ENCODE assay signal across 9 mouse cellular contexts in genomic region chr13:113602882-113603342, GRCm38 (mm10). TPM values are rescaled to one million over a fixed set of nuclear protein-coding genes. Genes with fewer than 3 reads are reported as not detected.
A peak's percentile ranks its signal among the peaks of the same experiment; 100 is the strongest.
DNase-seq lines count a peak whose midpoint lies in the region; ATAC-seq and TF ChIP-seq lines count a peak whose summit lies in the region.
"Had no signal": no experiment of that assay in that cellular context is flagged by ENCODE, and none has a peak within 500 bp of the region (broad histone marks: within the 10 kb centered on the region; RNA-seq: fewer than 3 reads in every experiment).

No protein-coding gene starts in this region.

- TF ChIP-seq EP300 in liver, postnatal 0 days (IDR thresholded peaks at IDR 0.05; ENCODE audit: low read depth), result no peak

- TF ChIP-seq CTCF in liver, postnatal 0 days (IDR thresholded peaks at IDR 0.05; ENCODE audit: low read depth), result no peak

- peak overlapping the region; percentile 65 for H3K27ac ChIP-seq in forebrain, embryonic 10.5 days
- H3K27ac ChIP-seq in forebrain, embryonic 11.5 days (ENCODE audit: low read depth, low read length), result no peak overlapping the region
- H3K27ac ChIP-seq in intestine, embryonic 15.5 days, result peak overlapping the region; percentile 56
- H3K27ac ChIP-seq in liver, postnatal 0 days (ENCODE audit: low read depth), result peak overlapping the region; percentile 87
- H3K27ac ChIP-seq: hindbrain, postnatal 0 days had no signal

- no peak for ATAC-seq in forebrain, embryonic 11.5 days (replicated peaks; ENCODE audit: low FRiP score)
- peak; percentile 91 for ATAC-seq in intestine, embryonic 15.5 days
- ATAC-seq in liver, postnatal 0 days, result peak; percentile 72

- H3K27me3 ChIP-seq in forebrain, embryonic 10.5 days (ENCODE audit: poor library complexity, severe bottlenecking), result no peaks in the 10 kb centered on the region
- no peaks in the 10 kb centered on the region for H3K27me3 ChIP-seq in forebrain, embryonic 11.5 days (ENCODE audit: control insufficient read depth, insufficient read depth, low read length)
- no peaks in the 10 kb centered on the region for H3K27me3 ChIP-seq in intestine, embryonic 15.5 days (replicated peaks)
- no peaks in the 10 kb centered on the region for H3K27me3 ChIP-seq in liver, postnatal 0 days (ENCODE audit: insufficient read depth, low read length)

- H3K4me3 ChIP-seq in forebrain, embryonic 10.5 days, result no peak overlapping the region
- H3K4me3 ChIP-seq in forebrain, embryonic 11.5 days (ENCODE audit: low read depth, low read length), result no peak overlapping the region
- H3K4me3 ChIP-seq in intestine, embryonic 15.5 days (replicated peaks), result 0 out of 2 replicates have a peak overlapping the region, but pooled peaks have one; percentile 9
- H3K4me3 ChIP-seq in liver, postnatal 0 days (ENCODE audit: low read depth, low read length), result 0 out of 2 replicates have a peak overlapping the region, but pooled peaks have one; percentile 7

- no peak for DNase-seq in forebrain, embryonic 10.5 days (ENCODE audit: extremely low spot score, low spot score)
- no peak for DNase-seq in forebrain, embryonic 11.5 days (ENCODE audit: low spot score)
- peak; percentile 21 for DNase-seq in lung, postnatal 10 days
- no peak for DNase-seq in lung, postnatal 4 days
- peak; percentile 48 for DNase-seq in liver, postnatal 0 days
- DNase-seq in right cerebral cortex, postnatal 25 days, result no peak
- no peak for DNase-seq in frontal cortex, postnatal 25 days (ENCODE audit: low spot score in 2 of 2)

- peaks cover 55% of the 10 kb centered on the region for H3K36me3 ChIP-seq in forebrain, embryonic 10.5 days (replicated peaks)
- H3K36me3 ChIP-seq in forebrain, embryonic 11.5 days (ENCODE audit: control insufficient read depth, insufficient read depth, low read length), result no peaks in the 10 kb centered on the region; the same call in 1 of the 2 replicates
- H3K36me3 ChIP-seq in intestine, embryonic 15.5 days, result no peaks in the 10 kb centered on the region
- H3K36me3 ChIP-seq in liver, postnatal 0 days (replicated peaks; ENCODE audit: insufficient read depth, low read length), result peaks cover 6% of the 10 kb centered on the region; the same call in 1 of the 2 replicates

- H3K4me1 ChIP-seq in forebrain, embryonic 10.5 days, result peaks cover 18% of the 10 kb centered on the region
- 0 out of 2 replicates have a peak, but pooled peaks cover 2% of the 10 kb centered on the region for H3K4me1 ChIP-seq in forebrain, embryonic 11.5 days (replicated peaks; ENCODE audit: control insufficient read depth, insufficient read depth, low read length)
- peaks cover 42% of the 10 kb centered on the region for H3K4me1 ChIP-seq in intestine, embryonic 15.5 days (replicated peaks)
- peaks cover 71% of the 10 kb centered on the region for H3K4me1 ChIP-seq in liver, postnatal 0 days (ENCODE audit: insufficient read depth)

- WGBS in forebrain, embryonic 10.5 days, result 96% methylated on average over 17 of the region's 17 CpGs
- 94% methylated on average over 17 of the region's 17 CpGs for WGBS in forebrain, embryonic 11.5 days
- WGBS in intestine, embryonic 15.5 days, result 70% methylated on average over 17 of the region's 17 CpGs
- 60% methylated on average over 17 of the region's 17 CpGs for WGBS in liver, postnatal 0 days (ENCODE audit: insufficient replicate concordance)

- no peak overlapping the region for H3K4me2 ChIP-seq in forebrain, embryonic 11.5 days (ENCODE audit: low read depth, low read length, severe bottlenecking)
- H3K4me2 ChIP-seq in intestine, embryonic 15.5 days (replicated peaks), result peak overlapping the region; percentile 42
- H3K4me2 ChIP-seq in liver, postnatal 0 days (ENCODE audit: low read depth, low read length), result peak overlapping the region; percentile 53

- peaks cover 11% of the 10 kb centered on the region; the same call in 1 of the 2 replicates for H3K9me3 ChIP-seq in forebrain, embryonic 10.5 days
- no peaks in the 10 kb centered on the region for H3K9me3 ChIP-seq in forebrain, embryonic 11.5 days (ENCODE audit: control insufficient read depth, low read length)
- H3K9me3 ChIP-seq in intestine, embryonic 15.5 days, result no peaks in the 10 kb centered on the region
- no peaks in the 10 kb centered on the region for H3K9me3 ChIP-seq in liver, postnatal 0 days (ENCODE audit: low read length)

- H3K9ac ChIP-seq in forebrain, embryonic 11.5 days (ENCODE audit: low read length), result no peak overlapping the region
- H3K9ac ChIP-seq in intestine, embryonic 15.5 days, result no peak overlapping the region
- H3K9ac ChIP-seq in liver, postnatal 0 days (replicated peaks), result 0 out of 2 replicates have a peak overlapping the region, but pooled peaks have one; percentile 12

RNA-seq across cellular contexts. Expression of gene Snx18, which starts 15.5 kb away (rescaled TPM):
- polyA plus RNA-seq in forebrain, embryonic 10.5 days (2016; fragmentation: Nextera tagmentation; extraction: Ambion mirVana), result 11.2 and 11.5 TPM in 2 replicates
- 18.7 and 21.1 TPM in 2 replicates for polyA plus RNA-seq in forebrain, embryonic 11.5 days (2014; fragmentation: Nextera tagmentation; extraction: Ambion mirVana)
- polyA plus RNA-seq in intestine, embryonic 15.5 days (2015; fragmentation: Nextera tagmentation; extraction: Ambion mirVana), result 18.1 and 20.3 TPM in 2 replicates
- 5.7 and 6.9 TPM in 2 replicates for polyA plus RNA-seq in liver, postnatal 0 days (2015; fragmentation: Nextera tagmentation; extraction: Ambion mirVana)

Comparison
In these comparisons a context has a peak if more than half of its experiments do, and no peak if none do; other contexts are left out.
1. DNase-seq: peak in lung, postnatal 10 days (single experiment) and liver, postnatal 0 days (single experiment); none in forebrain, embryonic 10.5 days (single experiment), forebrain, embryonic 11.5 days (single experiment), lung, postnatal 4 days (0 of 2), right cerebral cortex, postnatal 25 days (single experiment) and frontal cortex, postnatal 25 days (0 of 2).
2. H3K4me3 ChIP-seq: peak in intestine, embryonic 15.5 days (single experiment) and liver, postnatal 0 days (single experiment); none in forebrain, embryonic 10.5 days (single experiment) and forebrain, embryonic 11.5 days (single experiment).